14 mouse cellular contexts compared by ENCODE assay signal in genomic region chr10:80369995-80370747, GRCm38 (mm10). TPM values are rescaled to one million over a fixed set of nuclear protein-coding genes. Genes with fewer than 3 reads are reported as not detected.
DNase-seq lines count a peak whose midpoint lies in the region; ATAC-seq and TF ChIP-seq lines count a peak whose summit lies in the region.
"Had no signal": no experiment of that assay in that cellular context is flagged by ENCODE, and none has a peak within 500 bp of the region (broad histone marks: within the 10 kb centered on the region; RNA-seq: fewer than 3 reads in every experiment).

No protein-coding gene starts in this region.

- no peak overlapping the region for H3K27ac ChIP-seq in kidney, postnatal 0 days
- no peak overlapping the region for H3K27ac ChIP-seq in kidney, embryonic 15.5 days
- no peak overlapping the region for H3K27ac ChIP-seq in testis, adult 2 months (ENCODE audit: control insufficient read depth, insufficient read depth, low read depth, low read length)
- no peak overlapping the region for H3K27ac ChIP-seq in bone marrow, adult 2 months (ENCODE audit: control insufficient read depth, insufficient read depth, low read depth, low read length, poor library complexity)
- no peak overlapping the region for H3K27ac ChIP-seq in hindbrain, embryonic 13.5 days
- H3K27ac ChIP-seq: midbrain, embryonic 10.5 days; neural tube, embryonic 13.5 days had no signal

- H3K4me2 ChIP-seq in kidney, postnatal 0 days (ENCODE audit: low read length) = no peak overlapping the region
- H3K4me2 ChIP-seq in kidney, embryonic 15.5 days = no peak overlapping the region
- H3K4me2 ChIP-seq in hindbrain, embryonic 13.5 days = no peak overlapping the region
- H3K4me2 ChIP-seq: neural tube, embryonic 13.5 days had no signal

- no peaks in the 10 kb centered on the region for H3K4me1 ChIP-seq in kidney, postnatal 0 days (replicated peaks; ENCODE audit: insufficient read depth, low read length)
- peaks cover 20% of the 10 kb centered on the region for H3K4me1 ChIP-seq in kidney, embryonic 15.5 days
- peaks cover 11% of the 10 kb centered on the region for H3K4me1 ChIP-seq in testis, adult 2 months (ENCODE audit: control insufficient read depth, insufficient read depth, low read length)
- no peaks in the 10 kb centered on the region; the same call in 1 of the 2 replicates for H3K4me1 ChIP-seq in bone marrow, adult 2 months (ENCODE audit: control insufficient read depth, insufficient read depth, low read length)
- peaks cover 10% of the 10 kb centered on the region for H3K4me1 ChIP-seq in hindbrain, embryonic 13.5 days (replicated peaks)

- ATAC-seq in kidney, postnatal 0 days (replicated peaks; ENCODE audit: low FRiP score, low read depth) = no peak
- no peak for ATAC-seq in kidney, embryonic 15.5 days (replicated peaks; ENCODE audit: low FRiP score)
- ATAC-seq in hindbrain, embryonic 13.5 days (ENCODE audit: low FRiP score) = no peak
- ATAC-seq: intestine, embryonic 16.5 days; Patski had no signal

- no peak for DNase-seq in kidney, postnatal 0 days (ENCODE audit: low spot score)
- no peak for DNase-seq in testis, postnatal 10 days (ENCODE audit: low spot score)
- peak; percentile 68 for DNase-seq in thymus, postnatal 4 days
- DNase-seq: cerebellum, postnatal 25 days; gastrocnemius, postnatal 10 days; layer of hippocampus, adult 9-11 months had no signal

- H3K9ac ChIP-seq in kidney, postnatal 0 days (ENCODE audit: low read depth, low read length) = no peak overlapping the region
- no peak overlapping the region for H3K9ac ChIP-seq in kidney, embryonic 15.5 days
- no peak overlapping the region for H3K9ac ChIP-seq in hindbrain, embryonic 13.5 days
- H3K9ac ChIP-seq: neural tube, embryonic 13.5 days had no signal

- WGBS in kidney, postnatal 0 days = 74% methylated on average over 21 of the region's 21 CpGs
- WGBS in kidney, embryonic 15.5 days = 77% methylated on average over 21 of the region's 21 CpGs
- WGBS in bone marrow, adult 2 months = 78% methylated on average over 21 of the region's 21 CpGs
- 82% methylated on average over 21 of the region's 21 CpGs for WGBS in hindbrain, embryonic 13.5 days

- H3K4me3 ChIP-seq in kidney, postnatal 0 days (replicated peaks; ENCODE audit: low read depth, low read length) = no peak overlapping the region
- no peak overlapping the region for H3K4me3 ChIP-seq in kidney, embryonic 15.5 days (replicated peaks)
- H3K4me3 ChIP-seq in testis, adult 2 months (ENCODE audit: control insufficient read depth, low read depth, low read length) = no peak overlapping the region
- H3K4me3 ChIP-seq in bone marrow, adult 2 months (replicated peaks; ENCODE audit: control insufficient read depth, low read depth, low read length) = no peak overlapping the region
- no peak overlapping the region for H3K4me3 ChIP-seq in hindbrain, embryonic 13.5 days
- H3K4me3 ChIP-seq: midbrain, embryonic 10.5 days; neural tube, embryonic 13.5 days had no signal

- TF ChIP-seq POLR2A in testis, adult 2 months (IDR thresholded peaks at IDR 0.05; ENCODE audit: control insufficient read depth, low read depth, low read length) = no peak
- no peak for TF ChIP-seq POLR2A in bone marrow, adult 2 months (IDR thresholded peaks at IDR 0.05; ENCODE audit: borderline replicate concordance, control insufficient read depth, low read depth, low read length)

- H3K36me3 ChIP-seq in kidney, postnatal 0 days (ENCODE audit: insufficient read depth, low read length) = no peaks in the 10 kb centered on the region
- H3K36me3 ChIP-seq in kidney, embryonic 15.5 days = no peaks in the 10 kb centered on the region
- H3K36me3 ChIP-seq in testis, adult 2 months (ENCODE audit: control insufficient read depth, insufficient read depth, low read length) = no peaks in the 10 kb centered on the region
- H3K36me3 ChIP-seq in hindbrain, embryonic 13.5 days = no peaks in the 10 kb centered on the region
- H3K36me3 ChIP-seq: midbrain, embryonic 10.5 days; neural tube, embryonic 13.5 days had no signal

- TF ChIP-seq CTCF in kidney, postnatal 0 days (IDR thresholded peaks at IDR 0.05; ENCODE audit: low read depth) = peak; percentile 16; the same call in 1 of the 2 replicates
- peak; percentile 48; the same call in 1 of the 2 replicates for TF ChIP-seq CTCF in testis, adult 2 months (IDR thresholded peaks at IDR 0.05; ENCODE audit: control insufficient read depth, insufficient read depth, insufficient replicate concordance, low read depth, low read length)
- peak; percentile 42; the same call in 1 of the 2 replicates for TF ChIP-seq CTCF in bone marrow, adult 2 months (IDR thresholded peaks at IDR 0.05; ENCODE audit: control insufficient read depth, insufficient read depth, low read length)

- no peaks in the 10 kb centered on the region for H3K9me3 ChIP-seq in kidney, postnatal 0 days (replicated peaks; ENCODE audit: low read length)
- H3K9me3 ChIP-seq in kidney, embryonic 15.5 days (replicated peaks) = 0 out of 2 replicates have a peak, but pooled peaks cover 3% of the 10 kb centered on the region
- H3K9me3 ChIP-seq in hindbrain, embryonic 13.5 days = no peaks in the 10 kb centered on the region
- H3K9me3 ChIP-seq: neural tube, embryonic 13.5 days had no signal

- H3K27me3 ChIP-seq in kidney, postnatal 0 days (ENCODE audit: insufficient read depth, low read length) = no peaks in the 10 kb centered on the region
- 0 out of 2 replicates have a peak, but pooled peaks cover under 1% of the 10 kb centered on the region for H3K27me3 ChIP-seq in kidney, embryonic 15.5 days
- H3K27me3 ChIP-seq in testis, adult 2 months (ENCODE audit: control insufficient read depth, insufficient read depth, low read length) = no peaks in the 10 kb centered on the region
- H3K27me3 ChIP-seq in hindbrain, embryonic 13.5 days = peaks cover 39% of the 10 kb centered on the region
- H3K27me3 ChIP-seq: Patski had no signal

RNA-seq across cellular contexts. Expression of gene Plk5, which starts 13.9 kb away (rescaled TPM):
- 0.51 and 1.0 TPM in 2 replicates for polyA plus RNA-seq in kidney, postnatal 0 days (2015; fragmentation: Nextera tagmentation; extraction: Ambion mirVana)
- 0.67 and 0.70 TPM in 2 replicates for polyA plus RNA-seq in kidney, embryonic 15.5 days (2015; fragmentation: Nextera tagmentation; extraction: Ambion mirVana)
- polyA plus RNA-seq in testis, adult 2 months (2012; rRNA removed) = 1.3 and 1.7 TPM in 2 replicates
- polyA plus RNA-seq in bone marrow, adult 2 months (2011; ENCODE audit: insufficient read depth, insufficient read length, low replicate concordance, missing spikeins) = 2.2 TPM in 1 of 2 replicates, not detected in the other
- 1.2 and 1.7 TPM in 2 replicates for polyA plus RNA-seq in hindbrain, embryonic 13.5 days (2015; fragmentation: Nextera tagmentation; extraction: Ambion mirVana)

RNA-seq across cellular contexts. Expression of gene Mex3d, which starts 17.3 kb away (rescaled TPM):
- polyA plus RNA-seq in kidney, postnatal 0 days (2015; fragmentation: Nextera tagmentation; extraction: Ambion mirVana) = 6.6 and 7.8 TPM in 2 replicates
- 7.1 and 8.4 TPM in 2 replicates for polyA plus RNA-seq in kidney, embryonic 15.5 days (2015; fragmentation: Nextera tagmentation; extraction: Ambion mirVana)
- polyA plus RNA-seq in testis, adult 2 months (2012; rRNA removed) = 596 and 686 TPM in 2 replicates
- polyA plus RNA-seq in bone marrow, adult 2 months (2011; ENCODE audit: insufficient read depth, insufficient read length, low replicate concordance, missing spikeins) = 1.4 and 1.7 TPM in 2 replicates
- polyA plus RNA-seq in hindbrain, embryonic 13.5 days (2015; fragmentation: Nextera tagmentation; extraction: Ambion mirVana) = 14.8 and 16.5 TPM in 2 replicates

RNA-seq across cellular contexts. Expression of gene Adamtsl5, which starts 22.0 kb away (rescaled TPM):
- 3.0 and 3.2 TPM in 2 replicates for polyA plus RNA-seq in kidney, postnatal 0 days (2015; fragmentation: Nextera tagmentation; extraction: Ambion mirVana)
- polyA plus RNA-seq in kidney, embryonic 15.5 days (2015; fragmentation: Nextera tagmentation; extraction: Ambion mirVana) = 3.6 and 5.2 TPM in 2 replicates
- 3.3 and 4.1 TPM in 2 replicates for polyA plus RNA-seq in testis, adult 2 months (2012; rRNA removed)
- polyA plus RNA-seq in bone marrow, adult 2 months (2011; ENCODE audit: insufficient read depth, insufficient read length, low replicate concordance, missing spikeins) = 3.0 and 8.6 TPM in 2 replicates
- polyA plus RNA-seq in hindbrain, embryonic 13.5 days (2015; fragmentation: Nextera tagmentation; extraction: Ambion mirVana) = 0.42 and 0.66 TPM in 2 replicates

RNA-seq across cellular contexts. Expression of gene Mbd3, which starts 29.2 kb away (rescaled TPM):
- 163 and 165 TPM in 2 replicates for polyA plus RNA-seq in kidney, postnatal 0 days (2015; fragmentation: Nextera tagmentation; extraction: Ambion mirVana)
- 260 and 283 TPM in 2 replicates for polyA plus RNA-seq in kidney, embryonic 15.5 days (2015; fragmentation: Nextera tagmentation; extraction: Ambion mirVana)
- polyA plus RNA-seq in testis, adult 2 months (2012; rRNA removed) = 135 and 153 TPM in 2 replicates
- polyA plus RNA-seq in bone marrow, adult 2 months (2011; ENCODE audit: insufficient read depth, insufficient read length, low replicate concordance, missing spikeins) = 53.0 and 82.0 TPM in 2 replicates
- 230 TPM in 2 replicates for polyA plus RNA-seq in hindbrain, embryonic 13.5 days (2015; fragmentation: Nextera tagmentation; extraction: Ambion mirVana)

RNA-seq across cellular contexts. Expression of gene Uqcr11, which starts 36.5 kb away (rescaled TPM):
- 1,117 and 1,253 TPM in 2 replicates for polyA plus RNA-seq in kidney, postnatal 0 days (2015; fragmentation: Nextera tagmentation; extraction: Ambion mirVana)
- 790 and 798 TPM in 2 replicates for polyA plus RNA-seq in kidney, embryonic 15.5 days (2015; fragmentation: Nextera tagmentation; extraction: Ambion mirVana)
- 446 and 549 TPM in 2 replicates for polyA plus RNA-seq in testis, adult 2 months (2012; rRNA removed)
- polyA plus RNA-seq in bone marrow, adult 2 months (2011; ENCODE audit: insufficient read depth, insufficient read length, low replicate concordance, missing spikeins) = 190 and 222 TPM in 2 replicates
- 575 and 577 TPM in 2 replicates for polyA plus RNA-seq in hindbrain, embryonic 13.5 days (2015; fragmentation: Nextera tagmentation; extraction: Ambion mirVana)

Comparison
In these comparisons a context has a peak if more than half of its experiments do, and no peak if none do; other contexts are left out.
1. RNA of gene Mex3d, which starts 17.3 kb away (polyA plus RNA-seq): 596 to 686 TPM in testis, adult 2 months; 14.8 to 16.5 TPM in hindbrain, embryonic 13.5 days, 6.6 to 7.8 TPM in kidney, postnatal 0 days, 7.1 to 8.4 TPM in kidney, embryonic 15.5 days and 1.4 to 1.7 TPM in bone marrow, adult 2 months; every median in the first group is over 10 times any median in the second.
2. Peak in every context shown above with its lines, with median percentiles within 50 percentile points of each other: CTCF ChIP-seq.